Mouse (Mus musculus) gastrocnemius, postnatal 25 days (tissue): ENCODE results near the gene Olfr1329. TPM values are rescaled to one million over a fixed set of nuclear protein-coding genes. Genes with fewer than 3 reads are reported as not detected.
"Not testable (repeated sequence)": the region's sequence is repeated elsewhere in the genome, so short reads cannot be mapped to it uniquely, and the experiment has no call there.

Source experiments
- DNase-seq: peaks from one replicate; pipeline ENCODE4 v3.0.0; 2022
- long read RNA-seq, 2 experiments: library from polyadenylated mRNA; stranded (forward); transcript quantifications; one replicate each; pipeline ENCODE4 v2.0.0; 2021
- total RNA-seq, 2 experiments: library from RNA; stranded (reverse); gene quantifications; 1 replicate in 1 of 2; 2 replicates in 1 of 2; pipeline ENCODE4 v1.2.3; 2021

Olfr1329 gene
- not detected for total RNA-seq
- long read RNA-seq, experiment 1 = 0 reads
- long read RNA-seq, experiment 2 = 0 reads

DNA sequence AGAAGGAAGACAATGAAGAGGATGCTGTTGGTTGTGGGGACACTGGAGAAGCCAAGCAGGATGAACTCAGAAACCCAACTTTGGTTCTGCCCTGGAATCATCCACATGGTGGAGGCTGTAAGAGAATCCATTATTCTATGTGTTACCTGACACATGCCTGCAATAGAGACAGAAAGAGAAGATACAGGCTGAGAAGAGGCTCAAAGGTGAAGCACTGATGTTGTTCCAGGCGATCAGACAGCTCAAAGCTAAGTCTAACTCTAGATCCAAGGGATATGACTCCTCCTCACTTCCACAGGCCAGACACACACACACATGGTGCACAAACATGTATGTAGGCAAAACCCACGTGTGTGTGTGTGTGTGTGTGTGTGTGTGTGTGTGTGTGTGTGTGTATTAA is at the start of gene Olfr1329:
Gene Olfr1329 (minus strand): TSS at position 101 of the 400 bp plus-strand sequence.
- not testable (repeated sequence) for DNase-seq

DNA sequence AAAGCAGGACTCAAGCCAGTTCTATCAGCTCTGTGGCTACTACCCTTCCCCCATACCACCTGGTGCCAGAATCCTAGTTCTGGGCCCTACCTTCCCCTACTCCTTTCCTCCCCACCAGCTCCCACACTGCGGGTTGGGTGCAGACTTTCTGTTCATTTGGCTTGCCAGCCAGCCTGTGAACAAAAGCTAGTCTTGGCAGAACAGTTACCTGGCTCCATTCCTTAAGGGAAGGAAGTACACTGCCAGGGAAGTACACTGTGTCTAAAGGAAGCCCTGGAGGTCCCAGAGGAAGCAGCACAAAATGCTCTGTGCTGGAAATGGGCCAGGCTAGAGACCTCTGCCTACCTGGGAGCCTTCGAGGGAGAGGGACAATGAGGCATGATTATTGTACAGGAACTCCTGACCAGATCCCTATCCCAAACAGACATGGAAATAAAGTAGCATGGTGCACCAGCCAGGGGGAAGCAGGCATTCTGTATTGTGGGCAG is 43.9 kb upstream of the Olfr1329 start, which contains the start of gene Lao1:
Gene Lao1 (plus strand): TSS at position 438 of the 488 bp plus-strand sequence.
- DNase-seq = peak; percentile 59

DNA sequence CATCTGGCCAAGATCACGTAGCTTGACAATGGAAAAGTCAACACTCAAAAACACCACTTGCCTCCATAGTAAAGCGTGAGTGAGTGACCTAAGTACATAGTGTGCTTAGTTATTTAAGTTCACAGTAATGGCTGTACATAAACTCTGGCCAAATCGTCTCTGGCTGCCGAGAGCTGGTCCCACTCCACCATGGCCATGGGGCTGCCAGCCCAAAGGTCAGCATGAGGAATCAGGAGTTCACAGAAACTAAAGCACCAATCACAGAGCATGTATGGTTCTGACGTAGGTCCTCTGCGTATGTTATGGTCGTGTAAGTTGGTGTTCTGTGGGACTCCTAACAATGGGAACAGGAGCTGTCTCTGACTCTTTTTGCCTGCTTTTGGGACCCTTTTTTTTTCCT is 41.5 kb upstream of the Olfr1329 start:
- no peak for DNase-seq

DNA sequence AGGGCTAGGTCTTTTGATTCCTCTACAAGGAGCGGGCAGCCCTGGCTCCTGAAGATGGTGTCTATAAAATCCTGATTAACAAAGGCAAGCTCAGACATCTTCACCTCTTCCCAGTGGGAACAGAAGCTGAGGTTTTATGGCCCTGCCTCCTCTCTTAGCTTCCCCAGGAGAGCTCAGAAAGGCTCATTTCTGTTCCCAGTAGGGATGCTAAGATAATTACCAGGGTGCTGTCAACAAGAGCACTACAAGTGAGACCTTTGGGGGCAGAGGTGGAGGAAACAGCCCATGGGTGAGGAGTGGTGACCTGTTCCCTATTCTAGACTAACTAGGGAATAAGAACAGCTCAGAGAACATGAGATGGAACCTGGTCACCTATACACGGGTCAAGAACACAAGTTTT is 21.2 kb upstream of the Olfr1329 start, which contains the start of gene Olfr1328:
Gene Olfr1328 (minus strand): TSS at position 101 of the 400 bp plus-strand sequence.
- no peak for DNase-seq

DNA sequence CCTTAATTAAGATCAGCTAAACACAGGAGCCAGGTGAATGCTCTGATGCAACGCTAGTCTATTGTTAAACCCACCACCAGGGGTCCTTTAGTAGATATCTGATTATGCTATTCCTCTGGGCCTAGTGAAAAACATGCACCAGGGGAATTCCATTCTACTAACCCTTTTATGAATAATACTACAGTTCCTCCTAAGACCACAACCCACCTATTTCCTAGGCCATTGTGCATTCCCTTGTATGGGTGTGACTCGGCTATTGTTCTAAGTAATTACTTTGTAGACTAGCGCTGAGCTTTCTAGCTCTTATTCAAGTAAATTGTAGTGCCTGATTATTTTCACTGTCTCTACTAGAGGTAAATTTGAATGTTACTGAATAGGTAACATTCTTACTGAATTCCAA is 14.1 kb upstream of the Olfr1329 start:
- not testable (repeated sequence) for DNase-seq

DNA sequence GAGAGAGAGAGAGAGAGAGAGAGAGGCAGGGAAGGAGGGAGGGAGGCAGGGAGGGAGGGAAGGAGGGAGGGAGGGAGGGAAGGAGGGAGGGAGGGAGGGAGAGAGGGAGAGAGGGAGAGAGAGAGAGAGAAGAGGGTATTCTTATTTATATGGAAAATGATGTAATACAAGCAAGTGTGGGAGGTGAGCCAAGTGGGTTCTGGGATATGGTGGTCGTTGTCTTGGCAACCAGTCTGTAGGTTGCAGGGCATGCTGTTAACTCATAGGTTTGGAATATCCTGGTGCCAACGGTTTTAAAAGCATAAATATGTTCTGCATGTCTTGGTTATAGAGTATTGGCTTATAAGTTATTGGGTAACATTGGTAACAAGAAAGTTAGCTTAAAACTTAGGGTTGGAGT is 15.3 kb downstream of the Olfr1329 start:
- no peak for DNase-seq

DNA sequence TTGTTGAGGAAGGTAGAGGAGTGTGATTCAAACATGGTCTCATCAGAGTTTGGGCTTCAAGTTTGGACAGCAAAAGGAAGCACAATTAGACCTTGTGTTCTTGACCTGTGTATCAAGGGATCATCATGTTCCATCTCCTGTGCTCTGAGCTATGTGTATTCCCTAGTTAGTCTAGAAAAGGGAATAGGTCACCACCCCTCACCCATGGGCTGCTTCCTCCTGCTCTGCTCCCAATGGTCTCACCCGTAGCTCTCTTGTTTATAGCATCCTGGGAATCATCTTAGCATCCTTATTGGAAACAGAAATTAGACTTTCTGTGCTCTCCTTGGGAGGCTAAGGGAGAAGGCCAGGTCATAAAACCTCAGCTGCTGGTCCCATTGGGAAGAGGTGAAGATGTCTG is 29.0 kb downstream of the Olfr1329 start, which contains the start of gene Olfr1330:
Gene Olfr1330 (plus strand): TSS at position 301 of the 400 bp plus-strand sequence.
- no peak for DNase-seq

DNA sequence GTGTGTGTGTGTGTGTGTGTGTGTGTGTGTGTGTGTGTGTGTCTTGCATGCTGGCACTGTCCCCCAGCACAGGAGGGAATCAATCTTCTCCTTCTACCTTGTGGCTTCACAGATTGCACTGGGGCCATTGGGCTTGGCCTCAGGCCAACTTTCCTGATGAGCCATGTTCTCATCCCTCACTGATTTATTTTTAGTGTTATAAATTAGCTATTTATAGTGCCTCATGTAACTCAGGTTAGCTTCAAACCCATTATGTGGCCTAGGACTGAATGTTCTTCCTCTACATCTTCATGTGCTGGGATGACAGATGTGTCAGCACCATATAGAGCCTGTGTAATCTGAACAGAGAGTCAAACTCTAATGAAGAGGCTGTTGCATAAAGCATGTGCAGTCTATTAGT is 49.7 kb downstream of the Olfr1329 start:
- no peak for DNase-seq

Other genes starting within 250 kb of the Olfr1329 start
- gene Olfr1342, start 224.7 kb downstream of the Olfr1329 start, total RNA-seq = not detected
- gene Olfr1341, start 213.9 kb downstream of the Olfr1329 start, total RNA-seq = not detected
- gene Olfr1340, start 197.3 kb downstream of the Olfr1329 start, total RNA-seq = not detected
- not detected for gene Olfr1339, start 185.3 kb downstream of the Olfr1329 start, total RNA-seq
- gene Olfr1338, start 158.7 kb downstream of the Olfr1329 start, total RNA-seq = not detected
- not detected for gene Olfr1337, start 134.9 kb downstream of the Olfr1329 start, total RNA-seq
- gene Olfr1335, start 107.5 kb downstream of the Olfr1329 start, total RNA-seq = not detected
- gene Olfr1333, start 81.2 kb downstream of the Olfr1329 start, total RNA-seq = not detected
- gene Olfr1331, start 52.8 kb downstream of the Olfr1329 start, total RNA-seq = not detected
- gene Olfr1330, start 28.9 kb downstream of the Olfr1329 start, total RNA-seq = not detected
- not detected for gene Olfr1328, start 21.1 kb upstream of the Olfr1329 start, total RNA-seq
- gene Lao1, start 44.1 kb upstream of the Olfr1329 start, total RNA-seq = under 1 TPM; 0.38 to 0.88 TPM
- gene Slc2a1, start 191.2 kb upstream of the Olfr1329 start, total RNA-seq = 1 to 10 TPM; 4.0 to 5.5 TPM